Mouse (Mus musculus) olfactory bulb, adult 2 months (tissue): Measurements from ENCODE around the gene Ascl2. TPM values are rescaled to one million over a fixed set of nuclear protein-coding genes. Genes with fewer than 3 reads are reported as not detected.

Source experiments
- H3K27ac ChIP-seq: fragments of 200-500 bp; 2 replicates; pipeline ENCODE4 v1.5.1; 2012; ENCODE audit warnings: low read depth, low read length; ENCODE audit not compliant: insufficient read depth
- H3K4me1 ChIP-seq: fragments of 200-500 bp; 2 replicates; pipeline ENCODE4 v1.6.1; 2012; ENCODE audit warnings: low read length; ENCODE audit not compliant: control insufficient read depth, insufficient read depth
- H3K4me3 ChIP-seq: fragments of 200-500 bp; 2 replicates; pipeline ENCODE4 v1.5.1; 2012; ENCODE audit warnings: mild to moderate bottlenecking, low read depth, low read length, moderate library complexity; ENCODE audit not compliant: insufficient read depth
- CTCF ChIP-seq: fragments of 200-500 bp; IDR thresholded peaks from 2 replicates; pipeline ENCODE4 v1.5.1; 2012; ENCODE audit warnings: low read depth, mild to moderate bottlenecking, low read length, moderate library complexity; ENCODE audit not compliant: insufficient read depth
- POLR2A ChIP-seq: fragments of 200-500 bp; IDR thresholded peaks from 2 replicates; pipeline ENCODE4 v1.6.1; 2012; ENCODE audit warnings: mild to moderate bottlenecking, low read depth, low read length, moderate library complexity; ENCODE audit not compliant: insufficient read depth
- WGBS: fragments of 180-500 bp; shearing (Covaris S2); methylation state at CpG from one replicate; pipeline ENCODE4 v1.1.7; 2018; 5-methylcytosine and 5-hydroxymethylcytosine counted together
- polyA plus RNA-seq: library from polyadenylated mRNA; stranded (reverse); fragments of >200 nt; gene quantifications from 2 replicates; pipeline ENCODE4 v1.2.4, GENCODE M21; 2012; ENCODE audit warnings: low replicate concordance; ENCODE audit not compliant: missing spikeins, insufficient read depth, insufficient read length

Ascl2 gene
- polyA plus RNA-seq, 1 experiment: not detected

GRCm38 (mm10) chr7:143009996-143010395 is 40.9 kb upstream of the Ascl2 start:
- H3K27ac ChIP-seq: no peak overlapping the region
- TF ChIP-seq POLR2A: no peak
- TF ChIP-seq CTCF: no peak
- 82% methylated on average over 4 of the region's 4 CpGs for WGBS
- peaks cover 40% of the 10 kb centered on the region for H3K4me1 ChIP-seq
- H3K4me3 ChIP-seq: no peak overlapping the region

- TF ChIP-seq POLR2A: no peak
- TF ChIP-seq CTCF: no peak
- Histone ChIP-seq H3K4me3 (no peak overlapping the region), H3K4me1 (peaks cover 36% of the 10 kb centered on the region), H3K27ac (no peak overlapping the region)
- 60% methylated on average over 3 of the region's 4 CpGs for WGBS
These were observed 40.1 kb upstream of the Ascl2 start for GRCm38 (mm10) chr7:143008996-143009665.

GRCm38 (mm10) chr7:143008370-143008926 is 39.4 kb upstream of the Ascl2 start:
- Histone ChIP-seq H3K4me3 (no peak overlapping the region), H3K4me1 (peaks cover 30% of the 10 kb centered on the region), H3K27ac (peak overlapping the region; percentile 80)
- TF ChIP-seq CTCF: no peak
- TF ChIP-seq POLR2A: no peak
- WGBS: 50% methylated on average over 8 of the region's 8 CpGs

GRCm38 (mm10) chr7:143007599-143008369 is 38.7 kb upstream of the Ascl2 start:
- 0 out of 2 replicates have a peak overlapping the region, but pooled peaks have one; percentile 80 for H3K27ac ChIP-seq
- H3K4me3 ChIP-seq: no peak overlapping the region
- peaks cover 27% of the 10 kb centered on the region for H3K4me1 ChIP-seq
- TF ChIP-seq CTCF (peak; percentile 82), POLR2A (no peak)
- 38% methylated on average over 17 of the region's 17 CpGs for WGBS

- WGBS: 94% methylated on average over 8 of the region's 8 CpGs
These were observed 37.9 kb upstream of the Ascl2 start for GRCm38 (mm10) chr7:143006756-143007598.

GRCm38 (mm10) chr7:143006097-143006755 is 37.2 kb upstream of the Ascl2 start:
- TF ChIP-seq POLR2A: no peak
- no peak for TF ChIP-seq CTCF
- WGBS: 95% methylated on average over 2 of the region's 2 CpGs

More at GRCm38 (mm10) chr7:143006756-143007598, 37.9 kb upstream of the Ascl2 start:
- TF ChIP-seq CTCF (no peak), POLR2A (no peak)
- no peak overlapping the region for H3K4me3 ChIP-seq
- H3K4me1 ChIP-seq: peaks cover 22% of the 10 kb centered on the region
- no peak overlapping the region for H3K27ac ChIP-seq

GRCm38 (mm10) chr7:143005344-143006096 is 36.5 kb upstream of the Ascl2 start:
- 92% methylated on average over 6 of the region's 6 CpGs for WGBS
- no peak overlapping the region for H3K4me3 ChIP-seq

More at GRCm38 (mm10) chr7:143006097-143006755, 37.2 kb upstream of the Ascl2 start:
- Histone ChIP-seq H3K4me1 (peaks cover 22% of the 10 kb centered on the region), H3K4me3 (no peak overlapping the region), H3K27ac (no peak overlapping the region)

More at GRCm38 (mm10) chr7:143005344-143006096, 36.5 kb upstream of the Ascl2 start:
- TF ChIP-seq POLR2A (no peak), CTCF (no peak)
- Histone ChIP-seq H3K27ac (no peak overlapping the region), H3K4me1 (peaks cover 22% of the 10 kb centered on the region)
